Mouse (Mus musculus): ENCODE measurements around the gene Ttll12.

Gene Ttll12

GRCm38 (mm10) chr15:83526424-83527091 lies 68.4 kb downstream of the Ttll12 start, which contains the start of gene Bik:
TSS of gene Bik (plus strand) at chr15:83526862.
- CTCF ChIA-PET = interaction anchor here in 3 of 4 experiments (0.6 to 1.6 kb wide), 6 partner anchors 14 to 46 kb away, joined by 3 to 5 read pairs (median 3); no protein-coding TSS in a partner anchor

More at GRCm38 (mm10) chr15:83526424-83527091, 68.4 kb downstream of the Ttll12 start, which contains the start of gene Bik:
- POLR2A ChIA-PET = interaction anchor here in 2 of 4 experiments (0.6 to 2.3 kb wide), 14 partner anchors 9 to 709 kb away, joined by 3 to 8 read pairs (median 4); partner anchors contain the start of gene Poldip3 (in 1 of the 2)
